Mouse (Mus musculus): ENCODE results near the gene Mrgprb8.
"Not testable (repeated sequence)": the region's sequence is repeated elsewhere in the genome, so short reads cannot be mapped to it uniquely, and the experiment has no call there.

The Mrgprb8 gene

DNA sequence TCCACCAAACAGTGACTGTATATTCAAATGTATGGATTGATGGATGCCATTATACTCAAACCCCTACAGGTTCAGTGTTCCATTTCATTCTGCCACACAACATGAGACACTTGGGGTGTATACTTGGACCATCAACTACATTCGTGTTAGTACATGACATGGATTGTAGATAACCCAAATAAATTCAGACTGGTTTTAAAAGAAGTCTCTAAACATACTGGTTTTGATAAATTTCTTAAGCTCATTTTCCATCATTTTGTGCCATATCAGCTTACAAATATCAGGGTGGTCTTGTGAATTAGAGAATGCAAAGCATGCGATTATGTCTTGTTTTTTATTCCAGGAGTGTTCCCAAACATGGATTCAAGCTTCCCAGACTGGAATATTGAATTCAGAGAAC lies at the start of gene Mrgprb8:
Mrgprb8 (plus strand) TSS at position 301 of the 400 bp plus-strand sequence.
- no peak for DNase-seq (ENCODE audit: low spot score in 2 of 2)

GRCm38 (mm10) chr7:48435936-48436335 lies 47.6 kb downstream of the Mrgprb8 start:
- not testable (repeated sequence) for DNase-seq (ENCODE audit: low spot score in 2 of 2)

DNA sequence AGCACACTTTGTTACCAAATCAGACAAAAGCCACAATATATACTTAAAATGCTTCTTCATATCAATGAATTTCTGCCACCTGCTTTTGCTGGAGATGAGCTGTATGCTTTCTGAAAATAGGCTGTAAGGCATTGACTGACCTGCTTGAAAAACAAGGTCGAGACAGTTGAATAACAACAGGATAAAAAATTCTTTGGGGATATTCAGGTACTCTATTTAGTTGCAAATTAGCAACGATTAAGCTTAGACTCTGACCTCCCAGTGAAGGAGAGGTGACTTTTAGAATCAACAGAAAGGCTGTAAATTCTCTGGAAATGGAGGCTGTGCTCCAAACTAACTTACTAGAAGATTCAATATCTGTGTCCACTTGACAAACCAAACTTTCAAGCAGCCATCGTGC lies 48.3 kb downstream of the Mrgprb8 start:
- DNase-seq (ENCODE audit: low spot score in 2 of 2) = no peak
